Mouse (Mus musculus) neural tube, embryonic 15.5 days (tissue): ENCODE results near the gene Thbs1. TPM values are rescaled to one million over a fixed set of nuclear protein-coding genes. Genes with fewer than 3 reads are reported as not detected.

Experiments used
- ATAC-seq: fragments of 200-750 bp; cut with Nextera tagmentation; 2 replicates; pipeline ENCODE4 v1.8.0; 2017; ENCODE audit warnings: mild to moderate bottlenecking, moderate TSS enrichment, moderate library complexity; ENCODE audit not compliant: low FRiP score
- H3K27ac ChIP-seq: fragments of 300-500 bp; sonication (generic); replicated peaks from 2 replicates; pipeline ENCODE4 v1.5.1; 2015; ENCODE audit warnings: mild to moderate bottlenecking, inconsistent platforms
- H3K27me3 ChIP-seq: fragments of 300-500 bp; sonication (generic); replicated peaks from 2 replicates; pipeline ENCODE4 v1.6.1; 2015; ENCODE audit warnings: inconsistent platforms
- H3K36me3 ChIP-seq: fragments of 300-500 bp; sonication (generic); 2 replicates; pipeline ENCODE4 v1.6.1; 2015; ENCODE audit warnings: inconsistent platforms
- H3K4me1 ChIP-seq: fragments of 300-500 bp; sonication (generic); 2 replicates; pipeline ENCODE4 v1.6.1; 2015; ENCODE audit warnings: inconsistent platforms
- H3K4me2 ChIP-seq: fragments of 300-500 bp; sonication (generic); 2 replicates; pipeline ENCODE4 v1.6.1; 2015; ENCODE audit warnings: inconsistent platforms, mild to moderate bottlenecking, moderate library complexity
- H3K4me3 ChIP-seq: fragments of 300-500 bp; sonication (generic); replicated peaks from 2 replicates; pipeline ENCODE4 v1.5.1; 2015; ENCODE audit warnings: mild to moderate bottlenecking, inconsistent platforms
- H3K9ac ChIP-seq: fragments of 300-500 bp; sonication (generic); replicated peaks from 2 replicates; pipeline ENCODE4 v1.6.1; 2015; ENCODE audit warnings: mild to moderate bottlenecking, inconsistent platforms
- H3K9me3 ChIP-seq: fragments of 300-500 bp; sonication (generic); replicated peaks from 2 replicates; pipeline ENCODE4 v1.6.1; 2016; ENCODE audit warnings: inconsistent platforms
- WGBS: fragments of 180-500 bp; shearing (Covaris S2); methylation state at CpG from one replicate; pipeline ENCODE4 v1.1.7; 2015; ENCODE audit warnings: mixed read lengths; 5-methylcytosine and 5-hydroxymethylcytosine counted together
- polyA plus RNA-seq: library from polyadenylated mRNA; unstranded; fragments of >200 nt; fragmentation: Nextera tagmentation; extraction: Ambion mirVana; gene quantifications from 2 replicates; pipeline ENCODE4 v1.2.1, GENCODE M21; 2015

Gene Thbs1
- polyA plus RNA-seq, 1 experiment from 2014 or later = 8.6 TPM

- no peaks in the 10 kb centered on the region for H3K9me3 ChIP-seq
- no peaks in the 10 kb centered on the region for H3K4me1 ChIP-seq
- no peak overlapping the region for H3K27ac ChIP-seq
- 70% methylated on average over 6 of the region's 6 CpGs for WGBS
- no peak overlapping the region for H3K9ac ChIP-seq
- H3K36me3 ChIP-seq = no peaks in the 10 kb centered on the region
- no peak for ATAC-seq
- no peaks in the 10 kb centered on the region for H3K27me3 ChIP-seq
- H3K4me3 ChIP-seq = no peak overlapping the region
- no peak overlapping the region for H3K4me2 ChIP-seq
Observed at GRCm38 (mm10) chr2:118159126-118159525, 47.5 kb downstream of the Thbs1 start.

DNA sequence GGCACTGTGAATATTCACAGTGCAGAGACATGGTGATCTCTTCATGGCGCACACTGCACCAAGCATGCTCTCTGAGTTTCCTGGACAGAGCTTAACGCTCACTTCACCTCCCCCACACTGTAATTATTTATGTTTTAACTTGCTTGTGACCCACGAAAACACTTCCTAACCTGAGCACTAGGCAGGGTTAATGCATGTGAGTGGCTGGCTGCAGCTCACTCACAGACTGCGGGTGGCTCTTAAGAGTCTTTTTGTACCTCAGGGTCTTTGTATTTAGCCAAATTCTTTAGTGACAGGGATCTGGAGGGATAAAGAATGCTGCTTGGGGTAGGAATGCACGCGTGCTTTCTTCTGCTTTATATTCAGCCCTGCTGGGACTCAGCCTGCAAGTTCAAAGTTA, 48.9 kb downstream of the Thbs1 start:
- no peak overlapping the region for H3K27ac ChIP-seq
- no peaks in the 10 kb centered on the region for H3K27me3 ChIP-seq
- WGBS = 14% methylated on average over 6 of the region's 6 CpGs
- no peak overlapping the region for H3K4me2 ChIP-seq
- no peaks in the 10 kb centered on the region for H3K9me3 ChIP-seq
- no peaks in the 10 kb centered on the region for H3K4me1 ChIP-seq
- H3K9ac ChIP-seq = no peak overlapping the region
- no peak for ATAC-seq
- H3K4me3 ChIP-seq = no peak overlapping the region
- no peaks in the 10 kb centered on the region for H3K36me3 ChIP-seq

- Histone ChIP-seq H3K27ac (no peak overlapping the region), H3K36me3 (no peaks in the 10 kb centered on the region), H3K9ac (no peak overlapping the region), H3K4me3 (no peak overlapping the region), H3K4me2 (no peak overlapping the region), H3K9me3 (no peaks in the 10 kb centered on the region), H3K27me3 (no peaks in the 10 kb centered on the region), H3K4me1 (no peaks in the 10 kb centered on the region)
- WGBS = 72% methylated on average over 2 of the region's 2 CpGs
- ATAC-seq = no peak
Observed at GRCm38 (mm10) chr2:118160991-118161390, 49.3 kb downstream of the Thbs1 start.

DNA sequence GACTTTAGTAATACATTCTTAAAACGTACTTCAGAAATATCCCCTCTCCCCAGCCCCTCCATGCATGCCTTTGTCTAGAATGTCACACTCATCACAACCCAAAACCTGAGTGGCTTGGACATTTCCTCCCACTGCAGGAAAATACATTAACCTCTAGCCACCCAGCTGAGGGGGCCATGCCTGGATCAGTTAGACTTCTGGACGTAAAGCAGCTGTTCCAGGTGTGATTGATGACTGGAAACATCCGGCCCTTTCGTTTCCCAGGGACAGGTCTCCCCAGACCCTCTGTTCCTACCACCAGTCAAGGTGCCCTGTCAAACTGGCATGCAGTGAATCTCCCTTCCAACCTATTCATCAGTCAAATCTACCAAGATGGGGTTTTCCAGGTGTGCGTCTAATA, 50.8 kb downstream of the Thbs1 start:
- 59% methylated on average over 5 of the region's 5 CpGs for WGBS
- Histone ChIP-seq H3K9me3 (no peaks in the 10 kb centered on the region), H3K4me1 (no peaks in the 10 kb centered on the region), H3K4me2 (no peak overlapping the region), H3K36me3 (no peaks in the 10 kb centered on the region), H3K27ac (no peak overlapping the region), H3K4me3 (no peak overlapping the region), H3K27me3 (no peaks in the 10 kb centered on the region), H3K9ac (no peak overlapping the region)
- ATAC-seq = no peak

DNA sequence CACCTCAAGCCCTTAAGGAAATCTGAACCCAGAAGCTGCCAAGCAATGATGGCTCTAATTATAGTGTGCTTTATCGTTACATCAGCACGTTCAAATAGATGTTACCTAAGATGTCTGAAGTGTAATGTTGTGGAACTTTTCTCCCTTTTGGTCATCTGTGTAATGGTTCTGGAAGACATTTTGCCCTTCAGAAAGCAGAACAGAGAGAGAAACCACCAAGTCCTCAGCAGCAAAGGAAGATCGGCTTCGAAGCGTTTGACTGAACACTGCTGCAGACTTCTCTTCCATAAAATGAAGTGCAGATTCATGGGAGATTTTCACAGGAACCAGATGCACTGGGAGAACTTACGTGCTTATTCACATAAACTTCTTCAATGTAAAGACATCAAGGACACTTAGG, 52.5 kb downstream of the Thbs1 start:
- no peaks in the 10 kb centered on the region for H3K9me3 ChIP-seq
- WGBS = 88% methylated on average over 6 of the region's 6 CpGs
- H3K36me3 ChIP-seq = no peaks in the 10 kb centered on the region
- no peak overlapping the region for H3K4me3 ChIP-seq
- no peak overlapping the region for H3K9ac ChIP-seq
- H3K27me3 ChIP-seq = no peaks in the 10 kb centered on the region
- no peak for ATAC-seq
- no peak overlapping the region for H3K27ac ChIP-seq
- H3K4me1 ChIP-seq = no peaks in the 10 kb centered on the region
- H3K4me2 ChIP-seq = no peak overlapping the region

DNA sequence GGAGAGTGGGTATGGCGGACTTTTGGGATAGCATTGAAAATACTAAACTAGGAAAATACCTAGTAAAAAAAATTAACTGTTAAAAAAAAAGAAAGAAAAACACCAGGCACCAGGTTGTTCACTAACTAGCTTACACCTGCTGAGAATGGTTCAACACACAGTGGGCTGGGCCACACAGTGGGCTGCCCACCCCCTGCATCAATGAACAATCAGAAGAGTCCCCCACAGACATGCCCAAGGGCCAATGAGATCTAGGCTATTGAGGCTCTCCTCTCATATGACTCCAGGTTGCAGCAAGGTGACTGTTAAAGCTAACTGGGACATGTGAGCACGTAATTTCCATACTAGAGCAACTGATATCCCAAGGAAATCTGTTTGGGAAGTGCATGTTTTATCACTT, 54.0 kb downstream of the Thbs1 start:
- WGBS = 91% methylated on average over 2 of the region's 2 CpGs
- H3K9ac ChIP-seq = no peak overlapping the region

DNA sequence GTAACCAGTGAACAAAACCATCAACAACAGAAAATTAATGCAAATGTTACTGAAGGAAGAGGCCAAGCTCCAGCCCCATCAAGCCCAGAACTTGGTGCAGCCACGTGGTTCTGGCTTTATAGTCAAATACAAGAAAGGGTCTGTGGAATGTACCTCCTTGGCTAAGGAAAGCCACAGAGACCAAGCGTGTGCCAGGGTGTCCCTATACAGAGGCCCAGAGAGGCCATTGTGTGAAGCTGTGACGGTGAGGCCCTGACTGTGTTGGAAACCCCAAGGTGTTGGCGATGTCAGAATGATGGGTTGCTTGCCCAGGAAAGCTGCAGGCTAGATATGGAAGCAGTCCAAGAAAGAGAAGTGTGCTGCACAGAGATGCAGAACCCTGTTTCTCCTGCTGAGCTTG, 56.1 kb downstream of the Thbs1 start:
- H3K9ac ChIP-seq = no peak overlapping the region
- H3K27ac ChIP-seq = no peak overlapping the region
- H3K9me3 ChIP-seq = no peaks in the 10 kb centered on the region
- H3K27me3 ChIP-seq = no peaks in the 10 kb centered on the region
- no peak for ATAC-seq
- no peaks in the 10 kb centered on the region for H3K36me3 ChIP-seq
- no peak overlapping the region for H3K4me2 ChIP-seq
- 61% methylated on average over 4 of the region's 4 CpGs for WGBS
- H3K4me3 ChIP-seq = no peak overlapping the region
- no peaks in the 10 kb centered on the region for H3K4me1 ChIP-seq

More for the DNA sequence above, 54.0 kb downstream of the Thbs1 start:
- Histone ChIP-seq H3K4me2 (no peak overlapping the region), H3K36me3 (no peaks in the 10 kb centered on the region), H3K4me3 (no peak overlapping the region), H3K27me3 (no peaks in the 10 kb centered on the region), H3K4me1 (no peaks in the 10 kb centered on the region), H3K27ac (no peak overlapping the region), H3K9me3 (no peaks in the 10 kb centered on the region)
- no peak for ATAC-seq

DNA sequence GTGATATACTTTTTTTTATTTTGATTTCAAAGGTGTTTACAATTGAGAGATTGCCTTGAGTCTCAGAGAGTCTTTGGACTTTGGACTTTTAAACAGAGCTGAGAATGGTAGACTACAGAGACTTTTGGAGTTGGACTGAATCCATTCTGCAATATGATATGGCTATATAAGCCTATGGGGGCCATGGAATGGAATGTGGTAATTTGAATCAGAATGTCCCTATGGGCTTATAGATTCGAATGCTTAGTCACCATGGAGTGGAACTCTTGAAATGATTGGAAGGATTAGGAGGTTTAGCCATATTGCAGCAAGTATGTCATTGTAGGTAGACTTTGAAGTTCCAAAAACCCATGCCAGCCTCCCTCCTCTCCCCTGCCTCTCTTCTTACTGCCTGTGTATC, 56.5 kb downstream of the Thbs1 start:
- Histone ChIP-seq H3K4me3 (no peak overlapping the region), H3K27ac (no peak overlapping the region), H3K4me2 (no peak overlapping the region), H3K9me3 (no peaks in the 10 kb centered on the region), H3K27me3 (no peaks in the 10 kb centered on the region), H3K9ac (no peak overlapping the region), H3K36me3 (no peaks in the 10 kb centered on the region), H3K4me1 (no peaks in the 10 kb centered on the region)
- WGBS = 58% methylated on average over 1 of the region's 1 CpGs
- ATAC-seq = no peak

GRCm38 (mm10) chr2:118174558-118175383, 63.1 kb downstream of the Thbs1 start:
- Histone ChIP-seq H3K4me1 (peaks cover 2% of the 10 kb centered on the region; the same call in 1 of the 2 replicates), H3K9ac (no peak overlapping the region), H3K4me3 (no peak overlapping the region), H3K27ac (no peak overlapping the region), H3K4me2 (no peak overlapping the region), H3K36me3 (no peaks in the 10 kb centered on the region), H3K9me3 (no peaks in the 10 kb centered on the region), H3K27me3 (no peaks in the 10 kb centered on the region)
- 89% methylated on average over 10 of the region's 10 CpGs for WGBS
- ATAC-seq = no peak

Other genes starting within 250 kb of the Thbs1 start
- gene Fsip1, start 145.1 kb downstream of the Thbs1 start, polyA plus RNA-seq = 2.1 and 2.3 TPM in 2 replicates